Mouse (Mus musculus) 3T3-L1 (cell line): ENCODE measurements around the gene Ccl9.

Experiments
- DNase-seq: peaks from one replicate; pipeline ENCODE4 v3.0.0-alpha.2; 2015; ENCODE audit warnings: low read depth, low spot score

Gene Ccl9

DNA sequence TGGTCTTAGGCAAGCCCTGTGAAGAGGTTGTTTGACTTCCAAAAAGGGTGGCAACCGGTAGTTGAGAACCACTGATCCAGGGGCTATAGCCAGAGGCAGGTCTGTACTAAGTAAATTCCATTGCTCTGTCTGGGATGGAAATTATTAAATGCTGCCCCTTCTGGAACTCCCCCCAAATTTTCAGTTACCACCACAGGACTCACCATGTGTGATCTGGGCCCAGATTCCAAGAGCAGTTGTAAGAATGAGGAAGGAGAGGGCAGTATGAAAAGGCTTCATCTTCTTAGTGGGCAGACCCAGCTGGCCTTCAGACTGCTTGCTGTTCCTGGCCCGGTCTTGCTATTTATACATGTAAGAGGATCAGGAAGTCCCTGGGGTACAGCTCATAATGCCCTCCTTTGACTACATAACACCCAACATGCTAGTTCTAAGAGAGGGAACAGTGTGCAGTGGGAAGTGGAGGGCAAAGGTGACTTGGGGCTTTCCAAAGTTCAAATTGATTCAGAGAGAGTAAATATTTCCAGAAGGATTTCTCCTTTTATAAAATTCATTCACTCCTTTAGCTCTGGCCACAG is at the start of gene Ccl9:
Ccl9 (minus strand) TSS at position 451 of the 575 bp plus-strand sequence.
- peak; percentile 67 for DNase-seq

DNA sequence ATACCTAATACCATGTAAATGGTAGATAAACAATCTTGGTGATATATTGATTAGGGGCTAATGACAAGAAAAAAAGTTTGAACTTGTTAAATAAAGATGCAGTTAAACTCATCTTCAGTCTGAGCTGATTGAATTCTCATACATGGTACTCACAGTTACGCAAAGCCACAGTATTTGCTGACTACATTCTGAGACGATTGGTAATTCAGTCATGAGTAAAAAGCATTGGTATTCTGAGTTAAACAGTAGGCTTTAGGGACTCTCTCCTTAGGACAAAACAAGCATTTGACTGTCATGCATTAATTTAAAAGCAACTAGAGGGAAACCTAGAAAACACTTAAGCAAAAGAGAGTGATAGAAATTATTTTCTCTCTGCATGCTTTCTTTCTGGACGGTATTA is 45.1 kb upstream of the Ccl9 start:
- peak; percentile 52 for DNase-seq

DNA sequence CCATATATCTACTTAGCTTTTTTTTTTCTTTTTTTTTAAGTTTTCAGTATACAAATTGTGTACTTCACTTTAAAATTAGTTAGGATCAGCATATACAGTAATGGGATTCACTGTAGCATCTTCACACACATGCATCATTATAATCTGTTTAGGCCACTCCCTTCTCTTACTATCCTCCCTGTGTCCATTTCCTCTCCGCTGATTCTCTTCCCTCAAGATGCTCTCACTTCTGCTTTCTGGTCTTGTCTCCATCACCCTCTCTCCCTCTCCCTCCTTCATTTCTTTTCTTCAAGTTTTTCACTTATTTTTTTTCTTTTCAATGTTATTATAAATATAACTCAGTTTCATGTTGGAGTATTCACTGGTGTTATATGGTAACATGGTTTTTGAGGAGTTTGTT is 40.6 kb upstream of the Ccl9 start:
- DNase-seq = no peak

DNA sequence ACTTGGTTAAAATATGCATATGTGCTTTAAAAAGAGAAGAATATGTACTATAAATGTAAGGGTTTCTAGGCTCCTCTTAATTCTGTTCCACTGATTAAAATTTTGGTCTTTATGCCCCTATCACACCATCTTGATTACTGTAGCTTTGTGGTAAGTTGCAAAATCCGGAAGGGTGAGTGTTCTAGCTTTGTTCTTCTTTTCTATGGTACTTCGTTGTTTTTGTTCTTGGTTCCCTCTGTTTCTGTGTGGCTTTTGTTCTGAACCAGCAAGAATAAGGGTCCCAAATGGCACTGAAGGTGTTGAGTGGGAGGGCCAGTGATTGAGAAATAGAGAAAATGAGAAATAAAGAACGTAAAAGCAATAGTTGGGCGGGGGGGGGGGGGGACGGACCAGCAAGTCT is 39.8 kb upstream of the Ccl9 start:
- DNase-seq = no peak

DNA sequence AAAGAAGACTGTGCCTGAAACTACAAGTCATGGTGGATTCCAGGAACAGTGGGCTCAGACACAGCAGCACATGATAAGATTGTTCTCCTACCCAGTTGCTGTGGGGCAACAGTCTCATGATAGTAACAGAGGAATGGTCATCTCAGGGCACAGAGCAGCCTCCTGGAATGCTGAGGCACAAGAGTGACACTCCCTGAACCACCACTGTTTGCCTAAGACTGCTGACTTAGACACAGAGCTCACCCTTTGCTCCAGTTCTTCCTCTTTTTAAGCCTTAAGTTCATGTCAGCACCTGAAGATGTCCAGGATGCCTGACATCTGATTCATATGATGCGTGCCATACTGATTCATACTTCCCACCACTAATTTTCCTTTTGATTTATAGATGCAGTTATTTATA is 38.1 kb upstream of the Ccl9 start:
- peak; percentile 76 for DNase-seq

DNA sequence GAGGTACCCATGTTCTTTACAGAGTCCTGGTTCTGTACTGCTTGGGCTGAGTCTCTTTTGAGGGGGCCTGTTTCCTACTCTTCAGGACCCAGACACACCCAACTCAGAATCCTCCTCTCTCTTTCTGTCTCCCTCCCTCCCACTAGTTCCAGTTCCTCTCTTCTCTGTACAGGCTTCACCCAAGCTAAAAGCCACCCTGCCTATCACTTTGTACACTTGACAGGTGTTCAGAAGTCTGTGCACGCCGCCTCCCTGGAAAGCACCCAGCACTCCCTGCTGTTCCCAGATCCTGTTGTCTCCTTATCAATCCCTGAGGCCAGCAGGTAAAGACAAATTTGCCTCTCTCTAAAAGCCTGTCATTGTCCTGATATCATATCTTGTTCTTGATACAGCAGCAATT is 32.5 kb upstream of the Ccl9 start:
- DNase-seq = no peak

DNA sequence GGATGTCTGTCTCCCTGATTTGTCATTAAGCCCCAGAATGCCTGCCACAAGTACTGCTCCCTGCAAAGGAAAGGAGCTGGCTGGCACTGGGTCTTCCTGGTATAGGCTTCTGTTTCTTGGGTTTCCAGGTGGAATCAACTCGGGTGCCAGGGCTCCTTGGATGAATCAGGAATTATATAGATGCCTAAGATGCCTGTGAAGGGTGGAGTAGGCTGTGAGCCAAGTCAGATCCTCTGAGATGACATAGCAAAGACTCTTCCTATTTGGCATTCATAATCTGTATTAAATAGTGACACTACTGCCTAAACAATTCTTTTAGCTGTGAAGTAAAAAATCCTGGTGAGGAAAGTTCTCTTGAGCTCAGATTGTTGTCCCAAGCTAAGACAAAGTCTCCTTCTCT is 28.0 kb upstream of the Ccl9 start:
- peak; percentile 80 for DNase-seq

DNA sequence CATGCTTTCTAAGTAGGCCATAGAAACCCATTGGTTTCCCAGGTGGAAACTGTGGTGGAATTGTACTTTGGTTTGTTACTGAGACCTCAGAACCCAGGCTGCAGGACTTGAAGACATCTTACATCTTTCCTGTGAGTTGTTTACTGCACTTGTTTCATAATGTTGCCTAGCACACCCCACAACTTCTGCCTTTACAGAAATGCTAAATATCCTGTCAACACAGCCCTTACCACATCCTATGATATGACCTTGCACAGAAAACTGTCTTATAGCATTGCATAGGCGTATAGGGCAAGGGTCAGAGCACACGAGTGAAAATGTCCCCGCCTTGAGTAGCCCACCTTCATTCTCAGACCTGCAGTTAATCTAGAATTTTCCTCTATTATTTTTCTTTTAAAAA is 27.1 kb upstream of the Ccl9 start:
- no peak for DNase-seq

DNA sequence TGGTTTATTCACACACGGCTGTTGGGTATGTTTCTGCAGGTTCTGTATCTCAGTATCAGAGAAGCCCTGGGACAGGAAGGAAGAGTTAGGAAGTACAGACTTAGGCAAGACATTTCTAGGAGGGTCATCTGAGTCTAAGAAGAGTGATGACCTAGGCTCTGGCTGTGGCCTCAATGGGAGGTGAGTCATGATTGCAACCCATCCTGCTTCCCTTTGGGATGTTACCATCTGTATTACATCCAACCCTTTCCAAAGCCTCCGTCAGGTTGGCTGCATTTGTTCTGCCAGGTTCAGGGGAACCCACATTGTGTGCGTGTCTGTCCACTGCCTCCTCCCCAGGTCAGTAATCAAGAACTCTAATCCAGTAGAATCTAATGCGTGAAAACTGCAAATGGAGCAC is 26.3 kb upstream of the Ccl9 start:
- no peak for DNase-seq

DNA sequence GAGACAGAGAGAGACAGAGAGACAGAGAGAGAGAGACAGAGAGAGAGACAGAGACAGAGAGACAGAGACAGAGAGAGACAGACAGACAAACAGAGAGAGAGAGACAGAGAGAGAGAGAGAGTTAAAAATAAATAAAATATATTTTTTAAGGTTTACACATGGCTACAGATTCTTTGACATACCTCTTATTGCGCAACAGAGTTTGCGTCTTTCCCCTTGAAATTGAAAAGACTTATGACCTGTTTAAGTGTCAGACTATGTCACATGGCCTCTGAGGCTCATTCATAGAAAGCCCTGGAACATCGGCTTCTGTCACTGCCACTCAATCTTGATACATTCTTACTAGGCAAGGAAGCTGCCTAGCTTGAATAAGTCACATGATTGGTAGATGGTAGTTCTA is 25.0 kb upstream of the Ccl9 start:
- DNase-seq = no peak

DNA sequence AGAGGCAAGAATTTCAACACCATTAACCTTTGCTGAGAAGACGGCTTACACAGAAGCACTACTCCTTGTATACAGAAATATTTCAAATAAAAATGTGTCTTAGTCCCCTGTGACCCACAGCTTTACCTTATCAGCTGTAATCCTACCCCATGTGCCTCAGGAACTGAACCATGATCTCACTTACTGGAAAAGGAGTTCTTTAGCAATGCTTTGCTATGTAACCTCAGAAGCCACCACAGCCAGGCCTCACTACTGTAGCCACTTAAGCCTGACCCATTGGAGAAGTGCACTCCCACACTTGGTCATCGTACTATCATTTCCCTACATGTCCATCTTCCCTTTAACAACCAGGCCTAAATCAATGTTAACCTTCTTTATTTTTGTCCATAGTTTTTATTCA is 22.1 kb upstream of the Ccl9 start:
- no peak for DNase-seq

DNA sequence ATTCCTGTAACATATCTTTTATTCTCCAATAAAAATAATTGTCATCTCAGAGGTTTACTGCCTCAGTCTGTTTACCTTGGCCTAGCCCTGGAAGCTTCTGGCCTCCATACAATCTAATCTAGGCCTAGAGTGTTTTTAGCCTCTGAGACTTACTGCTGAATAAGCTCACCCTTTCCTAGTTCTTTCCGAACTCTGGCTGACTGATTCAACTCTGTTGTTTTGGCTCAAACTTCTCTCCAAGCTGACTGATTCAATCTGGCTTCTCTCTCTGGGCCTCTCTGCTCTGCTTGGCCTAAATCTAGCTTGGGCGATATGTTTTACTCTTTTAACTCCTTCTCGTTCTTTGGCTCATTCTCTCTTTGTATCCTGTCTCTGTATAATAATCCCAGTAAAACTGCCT is 20.6 kb upstream of the Ccl9 start:
- DNase-seq = no peak

DNA sequence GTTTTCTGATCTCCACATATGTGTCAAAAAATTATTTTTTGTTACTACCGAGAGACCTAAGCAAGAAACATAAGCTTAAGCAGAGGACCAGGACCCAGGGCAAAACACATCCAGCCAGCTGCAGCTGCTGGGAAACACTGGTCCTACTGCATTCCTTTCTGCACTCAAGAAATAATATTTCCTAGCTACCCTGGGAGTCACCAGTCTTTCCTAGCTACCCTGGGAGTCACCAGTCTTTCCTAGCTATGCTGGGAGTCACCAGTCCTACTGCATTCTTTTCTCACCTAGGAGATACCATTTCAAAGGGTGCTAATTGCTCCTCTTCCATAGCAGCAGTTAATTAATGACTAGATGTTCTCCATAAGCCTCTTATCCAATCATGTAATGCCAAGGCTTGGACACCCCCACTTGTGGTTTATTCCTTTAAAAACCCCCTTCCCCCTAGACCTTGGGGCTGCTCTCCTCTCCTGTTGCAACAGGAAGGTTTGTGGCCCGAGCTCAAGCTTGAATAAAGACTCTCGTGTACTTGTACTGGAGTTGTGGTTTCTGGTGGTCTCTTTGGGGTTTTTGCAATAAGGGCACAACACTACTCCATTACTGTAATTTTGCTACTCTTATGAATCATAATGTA is 19.9 kb upstream of the Ccl9 start:
- DNase-seq = peak; percentile 23

DNA sequence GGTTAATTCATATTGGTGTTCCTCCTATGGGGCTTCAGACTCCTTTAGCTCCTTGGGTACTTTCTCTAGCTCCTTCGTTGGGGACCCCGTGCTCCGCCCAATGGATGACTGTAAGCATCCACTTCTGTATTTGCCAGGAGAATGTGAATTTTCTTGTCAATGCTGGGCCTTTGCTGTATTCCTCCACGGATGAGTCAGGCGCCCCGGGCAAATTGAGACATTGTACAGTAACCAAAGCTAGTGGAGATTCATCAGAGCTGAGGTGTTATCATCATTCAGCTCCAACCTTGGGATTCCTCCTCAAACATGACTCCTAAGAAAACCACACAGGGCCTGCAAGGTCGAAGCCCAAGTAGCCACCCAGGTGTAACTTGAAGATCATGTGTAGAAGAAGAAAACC is 19.4 kb upstream of the Ccl9 start:
- peak; percentile 76 for DNase-seq

DNA sequence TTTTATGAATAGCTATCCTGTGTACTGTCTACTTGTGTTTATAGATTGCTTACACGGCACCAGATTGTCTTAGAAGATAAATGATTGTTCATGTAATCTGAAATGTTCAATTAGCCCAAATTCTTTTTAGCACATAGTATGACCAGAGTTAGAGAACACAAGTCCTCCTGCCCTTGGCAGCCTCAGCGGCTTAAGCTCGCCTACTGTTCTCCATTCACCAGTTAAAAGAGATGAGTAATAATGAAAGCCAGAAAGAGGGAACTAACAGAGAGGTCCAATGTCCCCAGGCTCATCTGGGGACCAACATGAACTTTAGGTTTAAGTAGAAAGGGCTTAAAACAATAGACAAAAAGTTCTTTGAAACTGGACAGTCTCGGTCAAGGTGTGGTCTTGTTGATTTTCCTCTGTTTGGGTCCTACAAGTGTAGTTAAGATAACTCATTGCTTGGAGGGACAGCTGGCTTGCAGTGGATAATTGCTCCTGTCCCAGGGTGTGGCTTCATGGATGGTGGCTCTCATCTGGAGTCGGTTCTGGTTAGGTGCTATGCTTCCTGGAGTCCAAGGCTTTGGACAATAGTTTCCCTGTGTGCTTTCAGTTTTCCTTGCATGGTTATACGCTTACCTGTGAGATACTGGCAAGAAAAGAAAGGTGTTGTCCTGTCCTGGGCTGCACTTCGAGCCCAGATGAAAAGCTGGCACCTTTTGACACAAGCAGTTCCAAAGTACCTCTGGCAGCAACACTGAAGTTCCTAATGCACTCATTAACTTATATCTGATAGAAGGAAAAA is 17.4 kb upstream of the Ccl9 start:
- no peak for DNase-seq

DNA sequence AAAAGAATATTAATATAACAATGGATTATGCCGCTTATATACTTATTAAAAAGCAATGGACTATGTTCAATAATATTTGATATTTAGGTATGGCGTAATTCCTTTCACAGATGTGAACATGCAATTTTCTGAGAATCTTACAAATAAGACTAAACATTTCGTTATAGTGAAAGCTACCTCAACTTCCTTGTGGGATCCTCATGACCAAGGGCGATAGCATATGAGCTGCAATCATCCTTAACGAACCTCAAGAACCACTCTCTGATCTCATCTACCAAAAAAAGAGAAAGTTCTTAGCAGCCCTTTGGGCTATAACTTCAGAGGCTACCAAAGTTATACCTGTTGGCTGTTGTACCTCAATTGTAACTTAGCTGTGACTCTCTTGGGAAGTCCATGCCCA is 15.0 kb upstream of the Ccl9 start:
- no peak for DNase-seq

DNA sequence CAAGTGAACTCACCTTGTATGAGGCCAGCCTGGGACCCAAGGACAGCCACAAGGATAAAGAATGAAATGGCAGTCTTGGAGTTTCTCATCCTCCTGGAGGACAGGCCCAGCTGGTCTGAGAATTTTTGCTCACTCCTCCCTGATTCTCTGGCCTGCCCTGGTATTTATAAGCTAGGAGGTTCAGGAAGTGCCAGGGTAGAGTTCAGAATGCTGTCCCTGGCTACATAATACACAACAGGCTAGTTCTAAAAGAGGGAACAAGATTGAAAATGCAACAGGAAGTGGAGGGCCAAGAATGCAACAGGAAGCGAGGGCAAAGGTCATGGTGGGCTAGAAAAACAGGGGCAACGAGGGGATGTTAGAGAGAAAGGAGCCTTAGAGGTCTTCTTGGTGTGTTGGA is 14.4 kb upstream of the Ccl9 start, which contains the start of gene Ccl6:
Ccl6 (minus strand) TSS at position 235 of the 400 bp plus-strand sequence.
- DNase-seq = no peak

DNA sequence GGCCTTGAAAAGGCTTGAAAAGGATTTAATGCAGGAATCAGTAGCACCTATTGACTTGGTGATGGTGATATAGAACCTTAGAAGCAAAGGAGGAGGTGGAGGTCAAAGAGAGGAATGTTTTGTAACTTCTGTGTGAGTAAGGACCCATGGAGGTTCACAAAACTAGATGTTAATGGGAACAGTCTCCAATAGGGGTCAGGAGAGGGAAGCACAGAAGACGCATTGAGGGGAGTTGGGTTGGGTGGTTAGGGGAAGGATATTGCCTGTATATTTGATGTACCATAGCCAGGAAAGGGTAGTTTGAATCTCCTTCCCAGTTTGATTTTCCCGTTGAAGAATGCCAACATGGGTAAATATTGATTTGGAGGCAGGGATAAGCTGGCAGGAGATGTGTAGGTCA is 5.8 kb upstream of the Ccl9 start:
- no peak for DNase-seq

DNA sequence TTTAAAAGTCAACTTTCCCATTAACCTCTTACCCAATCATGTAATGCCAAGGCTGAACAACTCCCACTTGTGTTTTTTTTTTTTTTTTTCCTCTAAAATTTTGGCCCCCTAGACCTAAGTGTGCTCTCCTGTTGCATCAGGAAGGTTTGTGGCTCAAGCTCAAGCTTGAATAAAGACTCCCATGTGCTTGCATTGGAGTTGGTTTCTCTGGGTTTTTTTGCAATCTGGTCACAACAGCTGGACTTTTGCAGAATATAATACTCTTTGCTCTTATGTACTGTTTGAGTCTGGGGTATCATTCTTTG is 5.0 kb upstream of the Ccl9 start:
- no peak for DNase-seq

DNA sequence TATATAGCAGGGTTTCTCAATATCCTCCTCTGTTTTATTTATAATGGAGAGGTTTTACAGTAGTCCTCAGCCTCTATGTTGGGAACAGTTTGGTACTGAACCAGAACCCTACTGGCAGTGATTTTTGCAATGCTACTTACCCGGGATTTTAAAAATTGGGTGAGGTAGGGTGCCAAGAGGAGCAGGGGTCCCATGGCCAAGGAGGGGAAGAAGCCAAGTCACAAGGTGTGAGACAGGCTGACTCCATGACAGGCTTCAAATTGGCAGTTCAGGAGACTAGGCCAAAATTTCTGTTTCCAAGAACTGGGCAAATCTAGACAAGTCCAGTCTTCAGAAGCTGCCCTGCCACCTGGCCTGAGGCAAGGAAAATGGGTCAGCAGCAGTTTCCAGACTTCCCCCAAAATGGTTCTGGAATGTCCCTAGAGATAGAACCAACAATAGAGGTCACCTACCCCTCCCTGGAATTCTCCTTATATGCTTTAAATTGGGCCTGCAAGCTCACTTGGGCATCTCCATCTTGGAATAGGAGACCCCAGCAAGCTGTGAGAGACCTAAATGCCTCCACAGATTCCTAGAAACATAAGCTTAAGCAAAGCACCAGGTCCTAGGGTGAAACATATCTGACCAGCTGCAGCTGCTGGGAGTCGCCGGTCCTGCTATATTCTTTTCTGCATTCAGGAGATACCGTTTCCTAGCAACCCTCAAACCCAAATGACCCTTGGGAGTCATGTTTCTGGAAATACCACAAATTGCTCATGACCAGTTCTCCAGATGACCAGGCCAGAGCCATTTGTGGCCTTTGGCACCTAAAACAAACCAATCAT is 4.4 kb upstream of the Ccl9 start:
- peak; percentile 99 for DNase-seq

DNA sequence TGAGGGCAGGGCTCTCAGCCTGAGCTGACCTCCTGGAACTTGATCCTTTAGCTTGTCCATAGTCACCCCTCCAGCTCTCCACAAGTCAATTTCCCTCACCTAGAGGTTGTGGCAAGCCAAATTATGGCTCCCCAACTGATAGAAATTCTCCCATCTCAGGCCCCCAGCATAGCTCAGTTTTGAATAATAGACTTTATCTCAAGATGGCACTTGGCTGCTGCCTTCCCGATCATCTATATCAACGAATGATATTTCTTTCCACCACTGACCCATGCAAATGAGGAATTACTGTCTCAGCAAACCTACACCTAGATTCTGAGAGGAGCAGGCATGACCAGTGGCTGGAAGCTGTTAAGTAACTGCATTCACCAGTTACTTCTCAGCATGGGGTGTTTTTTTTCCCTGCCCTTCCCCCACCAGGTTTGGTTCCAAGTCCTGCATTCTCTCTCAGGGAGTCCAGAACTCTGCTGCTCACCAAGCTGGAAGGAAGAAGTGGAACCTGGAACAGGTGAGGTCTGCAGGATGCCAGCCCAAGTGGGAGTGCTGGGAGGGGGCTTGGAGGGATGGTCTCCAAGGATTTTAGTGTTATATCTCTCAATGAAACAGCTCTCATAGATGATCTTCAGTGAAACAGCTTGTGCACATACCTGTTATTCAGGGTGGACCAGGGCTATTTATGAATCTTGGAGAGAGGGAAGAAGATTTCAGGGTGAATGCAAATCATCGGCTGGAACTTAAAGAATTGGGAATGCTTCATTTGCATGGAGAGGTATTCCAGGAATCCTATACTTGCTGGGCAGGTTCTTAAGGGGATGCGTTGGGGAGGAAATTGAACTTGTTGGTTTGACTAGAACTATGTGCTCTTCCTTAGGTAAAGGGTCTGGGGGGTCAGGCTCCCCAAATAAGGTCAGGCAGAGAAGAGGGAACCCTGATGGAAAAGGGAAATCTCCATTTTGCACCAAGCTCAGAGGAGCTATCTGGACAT is 3.5 kb upstream of the Ccl9 start:
- DNase-seq = peak; percentile 45
